Mouse (Mus musculus) small intestine, adult 2 months (tissue): ENCODE measurements around the gene Mcemp1.

Source experiments
- CTCF ChIP-seq: fragments of 200-500 bp; IDR thresholded peaks from 2 replicates; pipeline ENCODE4 v1.5.1; 2012; ENCODE audit warnings: low read depth, mild to moderate bottlenecking, control low read depth, inconsistent platforms, low read length, moderate library complexity, mixed read lengths; ENCODE audit not compliant: insufficient replicate concordance, insufficient read length; ENCODE audit errors: extremely low read depth
- POLR2A ChIP-seq: fragments of 200-500 bp; IDR thresholded peaks from 2 replicates; pipeline ENCODE4 v1.6.1; 2012; ENCODE audit warnings: low read depth, mild to moderate bottlenecking, control low read depth, inconsistent platforms, low read length, moderate library complexity

DNA sequence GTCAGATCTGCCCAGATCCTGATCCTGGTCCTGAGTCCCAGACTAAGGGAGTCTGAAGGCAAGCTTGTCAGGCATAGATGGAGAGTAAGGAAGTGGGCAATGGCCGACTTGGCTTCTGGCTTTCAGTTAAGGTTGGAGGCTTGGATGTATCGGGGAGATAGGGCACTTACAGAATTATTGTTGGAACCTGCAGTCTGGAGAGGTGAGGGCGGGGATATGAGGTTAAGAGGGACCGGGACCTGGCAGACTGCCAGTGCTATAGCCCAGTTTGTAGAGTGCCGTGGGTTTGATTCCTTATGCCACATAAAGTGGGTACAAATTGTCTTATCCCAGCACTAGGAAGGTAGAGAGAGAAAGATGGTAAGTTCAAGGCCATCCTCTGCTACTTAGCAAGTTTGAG is 14.1 kb downstream of the Mcemp1 start:
- no peak for TF ChIP-seq CTCF
- TF ChIP-seq POLR2A = no peak
